Mouse (Mus musculus) erythroid progenitor cell, adult 5-6 weeks (primary cell): ENCODE data around the gene Scgb1a1. TPM values are rescaled to one million over a fixed set of nuclear protein-coding genes. Genes with fewer than 3 reads are reported as not detected.
"Not testable (repeated sequence)": the region's sequence is repeated elsewhere in the genome, so short reads cannot be mapped to it uniquely, and the experiment has no call there.

Experiments used
- ATAC-seq: replicated peaks from 2 replicates; pipeline ENCODE4 v1.8.0; 2016; ENCODE audit warnings: moderate number of reproducible peaks, mild to moderate bottlenecking, moderate TSS enrichment, inconsistent platforms; ENCODE audit not compliant: poor library complexity, low FRiP score, severe bottlenecking
- total RNA-seq, 2 experiments: library from RNA; stranded (forward) in 1 of 2; stranded (reverse) in 1 of 2; fragments of 150-400 nt in 1 of 2; fragments of 186-747, 209-891 nt in 1 of 2; gene quantifications; 2 replicates each; pipeline versions ENCODE4 v1.2.3 to v1.2.4; 2015 to 2017; ENCODE audit warnings: low replicate concordance in 2 of 2

Scgb1a1 gene
- total RNA-seq, 2 experiments from 2014 or later: not detected

DNA sequence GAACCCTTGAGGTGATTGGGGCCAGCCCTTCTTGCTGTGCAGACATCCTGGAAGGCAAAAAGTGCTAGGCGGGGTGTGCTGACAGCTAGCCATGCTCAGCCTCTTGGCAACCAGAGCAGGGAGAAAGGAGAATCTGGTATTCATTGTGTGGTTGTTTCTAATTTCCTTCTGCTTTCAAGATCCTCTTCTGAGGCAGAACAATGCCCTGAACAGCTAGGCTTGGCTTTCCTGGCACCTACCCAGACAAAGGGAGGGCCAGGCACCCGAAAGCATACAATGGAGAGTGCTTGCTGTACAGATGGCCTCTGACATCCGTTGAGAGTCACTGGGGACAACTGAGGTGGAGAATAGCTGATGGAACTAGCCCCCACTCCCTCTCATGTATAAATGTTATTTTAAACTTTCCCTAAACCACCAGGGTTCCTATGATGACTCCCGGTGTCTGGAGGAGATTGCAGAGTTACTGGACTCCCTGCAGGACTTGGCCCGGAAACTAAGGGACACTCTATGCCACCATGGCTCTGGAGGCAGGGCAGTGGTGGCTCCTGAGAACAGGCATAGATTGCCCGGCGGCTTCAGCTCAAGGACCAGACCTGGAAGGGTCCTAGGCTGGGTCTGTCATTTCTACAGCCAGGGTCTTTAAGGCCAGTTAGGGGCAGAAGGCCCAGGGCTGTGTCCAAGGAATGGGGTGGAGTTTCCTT, 16.2 kb downstream of the Scgb1a1 start:
- no peak for ATAC-seq

DNA sequence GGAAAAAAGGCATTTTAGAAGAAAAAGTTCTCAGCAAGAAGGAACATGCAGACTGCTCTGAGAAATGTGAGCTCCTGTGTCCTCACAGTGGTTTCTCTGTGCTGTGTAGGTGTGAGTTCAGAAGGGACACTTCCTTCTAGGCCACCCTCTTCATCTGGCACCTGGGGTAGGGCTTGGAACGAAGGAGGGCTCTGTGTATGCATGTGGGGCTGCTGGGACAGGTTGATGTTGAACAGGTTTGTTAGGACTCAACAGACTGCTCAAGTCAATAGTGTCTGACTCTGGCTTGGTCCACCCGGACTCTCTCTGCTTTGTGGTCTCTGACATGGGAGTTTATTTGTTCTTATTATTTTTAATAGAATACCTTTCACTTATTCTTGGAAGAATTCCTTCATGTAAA, 17.4 kb downstream of the Scgb1a1 start:
- no peak for ATAC-seq

- ATAC-seq: no peak
Measured at GRCm38 (mm10) chr19:9069687-9070307, 18.0 kb downstream of the Scgb1a1 start.

- no peak for ATAC-seq
Measured at GRCm38 (mm10) chr19:9067292-9067691, 20.5 kb downstream of the Scgb1a1 start.

- ATAC-seq: no peak
Measured at GRCm38 (mm10) chr19:9065621-9066561, 21.9 kb downstream of the Scgb1a1 start.

DNA sequence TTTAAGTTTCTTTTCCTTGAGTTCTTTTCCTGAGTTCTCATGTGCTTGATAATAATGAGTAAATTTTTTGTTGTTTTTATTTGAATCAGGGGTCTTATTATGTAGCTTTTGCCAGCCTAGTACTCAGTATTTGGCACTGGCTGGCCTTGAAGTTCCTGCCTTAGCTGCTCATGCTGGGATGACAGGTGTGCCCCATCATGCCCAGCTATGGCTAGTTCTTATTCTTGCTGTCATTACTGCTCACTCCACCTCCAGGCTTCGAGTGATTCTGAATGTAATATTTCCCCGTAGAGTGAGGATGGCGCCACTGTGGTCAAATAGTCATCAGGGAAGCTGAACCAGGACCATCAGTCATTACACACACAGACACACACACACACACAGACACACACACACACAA, 23.9 kb downstream of the Scgb1a1 start:
- ATAC-seq: no peak

- no peak for ATAC-seq
Measured at GRCm38 (mm10) chr19:9062822-9063221, 24.9 kb downstream of the Scgb1a1 start.

GRCm38 (mm10) chr19:9061221-9061893, 26.4 kb downstream of the Scgb1a1 start:
- ATAC-seq: no peak

- no peak for ATAC-seq
Measured at GRCm38 (mm10) chr19:9060103-9060502, 27.7 kb downstream of the Scgb1a1 start.

DNA sequence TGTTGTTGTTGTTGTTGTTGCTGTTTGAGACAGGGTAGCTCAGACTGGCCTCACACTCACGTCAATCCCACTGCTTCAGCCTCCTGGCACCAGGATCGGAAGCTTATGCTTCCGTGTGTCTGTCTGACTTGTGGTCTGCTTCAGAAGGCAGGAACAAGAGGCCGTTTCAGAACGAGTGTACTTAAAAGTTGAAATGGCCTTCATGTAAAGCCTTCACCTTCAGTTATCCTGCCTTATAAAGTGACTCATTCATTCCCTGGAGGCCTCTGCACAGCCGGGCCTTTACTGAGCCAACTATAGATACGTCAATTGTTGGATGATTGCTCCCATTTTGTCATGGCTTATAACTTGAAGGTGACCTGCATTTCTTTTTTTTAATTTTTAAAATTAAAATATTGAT, 28.4 kb downstream of the Scgb1a1 start:
- no peak for ATAC-seq

- no peak for ATAC-seq
Measured at GRCm38 (mm10) chr19:9058944-9059343, 28.8 kb downstream of the Scgb1a1 start.

GRCm38 (mm10) chr19:9058331-9058884, 29.4 kb downstream of the Scgb1a1 start:
- ATAC-seq: no peak

DNA sequence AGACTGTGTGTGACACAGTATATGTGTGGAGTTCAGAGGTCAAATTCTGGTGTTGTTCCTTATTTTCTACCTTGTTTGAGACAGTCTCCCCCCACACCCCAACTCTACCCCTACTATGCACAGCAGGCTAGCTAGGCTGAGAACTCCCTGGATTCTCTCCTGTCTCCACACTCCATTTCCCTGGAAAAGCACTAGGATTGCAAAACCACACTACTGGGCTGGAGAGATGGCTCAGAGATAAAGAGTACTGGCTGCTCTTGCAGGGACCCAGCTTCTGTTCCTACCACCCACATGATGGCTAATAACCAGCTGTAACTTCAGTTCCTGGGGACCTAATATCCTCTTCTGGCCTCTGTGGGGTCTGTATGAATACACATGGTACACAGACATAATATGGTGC, 30.1 kb downstream of the Scgb1a1 start:
- ATAC-seq: no peak

DNA sequence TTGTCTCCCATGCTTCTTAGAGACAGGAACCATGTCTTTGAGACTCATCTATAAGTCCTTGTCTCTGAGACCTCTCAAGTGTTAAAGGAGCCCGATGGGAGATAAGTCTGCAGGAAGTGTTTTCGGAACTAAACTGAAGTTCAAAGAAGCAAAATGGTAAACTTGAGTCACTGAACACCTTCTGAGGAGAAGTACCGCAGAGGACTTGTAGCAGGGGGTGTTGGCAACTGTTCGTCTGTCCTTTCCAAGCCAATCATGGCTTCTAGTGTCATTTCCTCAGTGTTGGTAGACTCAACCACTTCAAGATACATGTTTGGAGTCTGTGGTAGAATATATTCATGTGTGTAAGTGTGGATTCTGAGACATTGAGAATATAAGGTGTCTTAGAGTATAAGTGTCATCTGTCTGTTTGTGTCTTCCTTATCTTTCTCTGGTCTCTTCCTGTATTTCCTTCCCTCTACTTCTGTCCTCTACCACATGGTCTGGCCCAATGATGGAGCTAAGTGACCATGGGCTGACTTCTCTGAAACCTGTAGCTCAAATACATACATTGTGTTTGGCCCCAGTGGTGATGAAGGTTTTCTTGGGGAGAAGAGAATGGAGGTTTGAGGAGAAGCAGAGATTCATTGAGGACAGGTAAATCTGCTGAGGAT, 31.9 kb downstream of the Scgb1a1 start:
- no peak for ATAC-seq

DNA sequence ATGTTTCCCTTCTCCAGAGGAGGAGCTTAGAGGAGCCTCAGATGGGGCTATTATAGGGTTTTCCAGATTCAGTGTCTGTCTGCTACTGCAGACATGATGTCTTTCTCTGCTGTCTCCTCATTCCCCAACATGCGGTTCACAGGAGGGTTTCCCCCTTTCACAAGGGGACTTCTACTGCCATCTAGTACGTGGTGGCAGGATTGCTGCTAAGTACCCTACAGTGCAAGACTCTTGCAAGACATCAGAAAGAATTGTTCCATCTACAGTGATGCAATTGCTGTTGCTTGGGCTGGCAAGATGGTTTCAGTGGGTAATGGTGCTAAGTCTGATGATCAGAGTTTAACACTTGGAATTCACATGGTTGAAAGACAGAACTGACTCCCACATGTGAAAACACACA, 32.6 kb downstream of the Scgb1a1 start:
- ATAC-seq: no peak

GRCm38 (mm10) chr19:9052803-9053431, 34.8 kb downstream of the Scgb1a1 start:
- no peak for ATAC-seq

- ATAC-seq: not testable (repeated sequence)
Measured at GRCm38 (mm10) chr19:9051985-9052384, 35.8 kb downstream of the Scgb1a1 start.

GRCm38 (mm10) chr19:9050294-9051229, 37.2 kb downstream of the Scgb1a1 start:
- ATAC-seq: peak; percentile 77
